Mouse (Mus musculus): ENCODE data around the gene Pde11a. TPM values are rescaled to one million over a fixed set of nuclear protein-coding genes. Genes with fewer than 3 reads are reported as not detected.

Pde11a gene
- polyA plus RNA-seq, 1 experiment from 2014 or later: 1.5 TPM

- WGBS: 72% methylated on average over 1 of the region's 1 CpGs
- no peak for ATAC-seq (ENCODE audit: low FRiP score, low TSS enrichment)
- no peak overlapping the region for H3K4me3 ChIP-seq (ENCODE audit: low read length)
- H3K27me3 ChIP-seq (ENCODE audit: insufficient read depth, low read length): no peaks in the 10 kb centered on the region
- no peaks in the 10 kb centered on the region for H3K9me3 ChIP-seq (ENCODE audit: low read length)
- 0 out of 2 replicates have a peak, but pooled peaks cover 8% of the 10 kb centered on the region for H3K4me1 ChIP-seq (ENCODE audit: insufficient read depth, low read length)
- no peak overlapping the region for H3K9ac ChIP-seq (replicated peaks; ENCODE audit: low read length)
- no peak overlapping the region for H3K27ac ChIP-seq (ENCODE audit: low read length)
- no peak overlapping the region for H3K4me2 ChIP-seq (replicated peaks; ENCODE audit: low read depth, low read length)
- no peaks in the 10 kb centered on the region for H3K36me3 ChIP-seq (ENCODE audit: insufficient read depth, low read length)
These were observed 285.6 kb downstream of the Pde11a start for GRCm38 (mm10) chr2:76052897-76053505.

GRCm38 (mm10) chr2:76051385-76051784 lies 287.2 kb downstream of the Pde11a start:
- H3K9me3 ChIP-seq (ENCODE audit: low read length): no peaks in the 10 kb centered on the region
- no peak overlapping the region for H3K9ac ChIP-seq (replicated peaks; ENCODE audit: low read length)
- no peaks in the 10 kb centered on the region for H3K36me3 ChIP-seq (ENCODE audit: insufficient read depth, low read length)
- 0 out of 2 replicates have a peak overlapping the region, but pooled peaks have one; percentile 18 for H3K4me2 ChIP-seq (replicated peaks; ENCODE audit: low read depth, low read length)
- H3K27me3 ChIP-seq (ENCODE audit: insufficient read depth, low read length): no peaks in the 10 kb centered on the region
- WGBS: 32% methylated on average over 11 of the region's 11 CpGs
- no peak overlapping the region; the same call in 1 of the 2 replicates for H3K27ac ChIP-seq (ENCODE audit: low read length)
- ATAC-seq (ENCODE audit: low FRiP score, low TSS enrichment): 0 out of 2 replicates have a peak, but pooled peaks have one; percentile 65
- no peak overlapping the region for H3K4me3 ChIP-seq (ENCODE audit: low read length)
- H3K4me1 ChIP-seq (ENCODE audit: insufficient read depth, low read length): 0 out of 2 replicates have a peak, but pooled peaks cover 8% of the 10 kb centered on the region

GRCm38 (mm10) chr2:76050911-76051310 lies 287.7 kb downstream of the Pde11a start:
- Histone ChIP-seq H3K4me2 (replicated peaks; ENCODE audit: low read depth, low read length) (no peak overlapping the region), H3K27ac (ENCODE audit: low read length) (no peak overlapping the region), H3K9me3 (ENCODE audit: low read length) (no peaks in the 10 kb centered on the region), H3K4me3 (ENCODE audit: low read length) (no peak overlapping the region), H3K36me3 (ENCODE audit: insufficient read depth, low read length) (no peaks in the 10 kb centered on the region), H3K9ac (replicated peaks; ENCODE audit: low read length) (no peak overlapping the region), H3K27me3 (ENCODE audit: insufficient read depth, low read length) (no peaks in the 10 kb centered on the region), H3K4me1 (ENCODE audit: insufficient read depth, low read length) (0 out of 2 replicates have a peak, but pooled peaks cover 8% of the 10 kb centered on the region)
- no peak for ATAC-seq (ENCODE audit: low FRiP score, low TSS enrichment)
- WGBS: 63% methylated on average over 4 of the region's 4 CpGs

GRCm38 (mm10) chr2:76050092-76050491 lies 288.5 kb downstream of the Pde11a start:
- Histone ChIP-seq H3K9me3 (ENCODE audit: low read length) (no peaks in the 10 kb centered on the region), H3K4me2 (replicated peaks; ENCODE audit: low read depth, low read length) (no peak overlapping the region), H3K36me3 (ENCODE audit: insufficient read depth, low read length) (no peaks in the 10 kb centered on the region), H3K4me1 (ENCODE audit: insufficient read depth, low read length) (0 out of 2 replicates have a peak, but pooled peaks cover 8% of the 10 kb centered on the region), H3K4me3 (ENCODE audit: low read length) (no peak overlapping the region), H3K9ac (replicated peaks; ENCODE audit: low read length) (no peak overlapping the region), H3K27ac (ENCODE audit: low read length) (no peak overlapping the region), H3K27me3 (ENCODE audit: insufficient read depth, low read length) (no peaks in the 10 kb centered on the region)
- 0 out of 2 replicates have a peak, but pooled peaks have one; percentile 49 for ATAC-seq (ENCODE audit: low FRiP score, low TSS enrichment)
- WGBS: 76% methylated on average over 10 of the region's 10 CpGs

GRCm38 (mm10) chr2:76049529-76049928 lies 289.0 kb downstream of the Pde11a start:
- no peaks in the 10 kb centered on the region for H3K36me3 ChIP-seq (ENCODE audit: insufficient read depth, low read length)
- ATAC-seq (ENCODE audit: low FRiP score, low TSS enrichment): no peak
- no peaks in the 10 kb centered on the region for H3K9me3 ChIP-seq (ENCODE audit: low read length)
- no peak overlapping the region for H3K9ac ChIP-seq (replicated peaks; ENCODE audit: low read length)
- no peak overlapping the region for H3K27ac ChIP-seq (ENCODE audit: low read length)
- 0 out of 2 replicates have a peak, but pooled peaks cover 8% of the 10 kb centered on the region for H3K4me1 ChIP-seq (ENCODE audit: insufficient read depth, low read length)
- H3K4me2 ChIP-seq (replicated peaks; ENCODE audit: low read depth, low read length): no peak overlapping the region
- H3K4me3 ChIP-seq (ENCODE audit: low read length): no peak overlapping the region
- WGBS: 59% methylated on average over 8 of the region's 8 CpGs
- H3K27me3 ChIP-seq (ENCODE audit: insufficient read depth, low read length): no peaks in the 10 kb centered on the region

GRCm38 (mm10) chr2:76047740-76048139 lies 290.8 kb downstream of the Pde11a start:
- Histone ChIP-seq H3K4me2 (replicated peaks; ENCODE audit: low read depth, low read length) (no peak overlapping the region), H3K27me3 (ENCODE audit: insufficient read depth, low read length) (no peaks in the 10 kb centered on the region), H3K4me3 (ENCODE audit: low read length) (no peak overlapping the region), H3K36me3 (ENCODE audit: insufficient read depth, low read length) (no peaks in the 10 kb centered on the region), H3K27ac (ENCODE audit: low read length) (no peak overlapping the region), H3K9ac (replicated peaks; ENCODE audit: low read length) (no peak overlapping the region), H3K9me3 (ENCODE audit: low read length) (no peaks in the 10 kb centered on the region), H3K4me1 (ENCODE audit: insufficient read depth, low read length) (0 out of 2 replicates have a peak, but pooled peaks cover 8% of the 10 kb centered on the region)
- no peak for ATAC-seq (ENCODE audit: low FRiP score, low TSS enrichment)
- 90% methylated on average over 12 of the region's 12 CpGs for WGBS

GRCm38 (mm10) chr2:76042210-76042609 lies 296.4 kb downstream of the Pde11a start:
- 86% methylated on average over 10 of the region's 10 CpGs for WGBS

GRCm38 (mm10) chr2:76040116-76040515 lies 298.5 kb downstream of the Pde11a start:
- no peaks in the 10 kb centered on the region for H3K27me3 ChIP-seq (ENCODE audit: insufficient read depth, low read length)
- H3K4me1 ChIP-seq (ENCODE audit: insufficient read depth, low read length): no peaks in the 10 kb centered on the region
- no peak for ATAC-seq (ENCODE audit: low FRiP score, low TSS enrichment)
- H3K36me3 ChIP-seq (ENCODE audit: insufficient read depth, low read length): no peaks in the 10 kb centered on the region
- H3K9ac ChIP-seq (replicated peaks; ENCODE audit: low read length): no peak overlapping the region
- 92% methylated on average over 7 of the region's 7 CpGs for WGBS
- no peak overlapping the region for H3K4me3 ChIP-seq (ENCODE audit: low read length)
- no peaks in the 10 kb centered on the region for H3K9me3 ChIP-seq (ENCODE audit: low read length)
- no peak overlapping the region for H3K27ac ChIP-seq (ENCODE audit: low read length)
- no peak overlapping the region for H3K4me2 ChIP-seq (replicated peaks; ENCODE audit: low read depth, low read length)

More at GRCm38 (mm10) chr2:76042210-76042609, 296.4 kb downstream of the Pde11a start:
- no peak overlapping the region for H3K4me3 ChIP-seq (ENCODE audit: low read length)
- no peak overlapping the region for H3K9ac ChIP-seq (replicated peaks; ENCODE audit: low read length)
- no peaks in the 10 kb centered on the region for H3K27me3 ChIP-seq (ENCODE audit: insufficient read depth, low read length)
- no peak overlapping the region for H3K27ac ChIP-seq (ENCODE audit: low read length)
- no peak for ATAC-seq (ENCODE audit: low FRiP score, low TSS enrichment)
- H3K4me1 ChIP-seq (ENCODE audit: insufficient read depth, low read length): no peaks in the 10 kb centered on the region
- no peaks in the 10 kb centered on the region for H3K9me3 ChIP-seq (ENCODE audit: low read length)
- H3K4me2 ChIP-seq (replicated peaks; ENCODE audit: low read depth, low read length): no peak overlapping the region
- no peaks in the 10 kb centered on the region for H3K36me3 ChIP-seq (ENCODE audit: insufficient read depth, low read length)

- no peak overlapping the region for H3K27ac ChIP-seq (ENCODE audit: low read length)
- H3K4me3 ChIP-seq (ENCODE audit: low read length): peak overlapping the region; percentile 19; the same call in 1 of the 2 replicates
- peak overlapping the region; percentile 51 for H3K4me2 ChIP-seq (replicated peaks; ENCODE audit: low read depth, low read length)
- 27% methylated on average over 8 of the region's 8 CpGs for WGBS
- H3K4me1 ChIP-seq (ENCODE audit: insufficient read depth, low read length): peaks cover 22% of the 10 kb centered on the region
- ATAC-seq (ENCODE audit: low FRiP score, low TSS enrichment): no peak
- H3K27me3 ChIP-seq (ENCODE audit: insufficient read depth, low read length): no peaks in the 10 kb centered on the region
- H3K9ac ChIP-seq (replicated peaks; ENCODE audit: low read length): peak overlapping the region; percentile 35
- H3K36me3 ChIP-seq (ENCODE audit: insufficient read depth, low read length): no peaks in the 10 kb centered on the region
- H3K9me3 ChIP-seq (ENCODE audit: low read length): no peaks in the 10 kb centered on the region
These were observed 308.5 kb downstream of the Pde11a start for GRCm38 (mm10) chr2:76030080-76030479.

Measured in kidney, embryonic 16.5 days (tissue).